Mouse (Mus musculus) left cerebral cortex, adult 2 months (tissue): ENCODE data around the gene Atp6ap1. TPM values are rescaled to one million over a fixed set of nuclear protein-coding genes. Genes with fewer than 3 reads are reported as not detected.

Source experiments
- DNase-seq, 2 experiments: peaks; one replicate each; pipeline ENCODE4 v3.0.0; 2021 to 2022; ENCODE audit warnings: low spot score in 2 of 2, mixed read lengths in 1 of 2; ENCODE audit errors: extremely low spot score in 1 of 2
- H3K27ac ChIP-seq: fragments of 200-600 bp; 2 replicates; pipeline ENCODE4 v1.8.1; 2022
- H3K4me3 ChIP-seq: fragments of 200-600 bp; 2 replicates; pipeline ENCODE4 v1.8.1; 2022
- CTCF ChIP-seq: fragments of 200-600 bp; IDR thresholded peaks from 2 replicates; pipeline ENCODE4 v1.8.1; 2022; ENCODE audit warnings: antibody characterized with exemption, mild to moderate bottlenecking, moderate library complexity
- intact Hi-C: fragments of 180-260 bp; cut with DNase I; formaldehyde crosslinking; loops from one replicate; pipeline ENCODE4 v1.15.1; 2025
- total RNA-seq, 2 experiments: library from RNA; stranded (reverse); gene quantifications; 2 replicates each; pipeline ENCODE4 v1.2.3; 2021

Gene Atp6ap1
- total RNA-seq, 2 experiments from 2014 or later: 320 to 341 TPM

GRCm38 (mm10) chrX:74273422-74274322, 23.2 kb upstream of the Atp6ap1 start:
- no peak for TF ChIP-seq CTCF
- Histone ChIP-seq H3K4me3 (no peak overlapping the region), H3K27ac (no peak overlapping the region)
- intact Hi-C loops: loop anchor here (10.0 kb wide), 1 partner anchor 309 kb away; the partner anchor contains the start of gene Hcfc1
- DNase-seq: no peak

GRCm38 (mm10) chrX:74277916-74278315, 19.0 kb upstream of the Atp6ap1 start:
- intact Hi-C loops: loop anchor here (10.0 kb wide), 1 partner anchor 313 kb away; the partner anchor contains the start of gene Hcfc1
- no peak overlapping the region for H3K4me3 ChIP-seq
- no peak for TF ChIP-seq CTCF
- DNase-seq: no peak
- no peak overlapping the region for H3K27ac ChIP-seq

DNA sequence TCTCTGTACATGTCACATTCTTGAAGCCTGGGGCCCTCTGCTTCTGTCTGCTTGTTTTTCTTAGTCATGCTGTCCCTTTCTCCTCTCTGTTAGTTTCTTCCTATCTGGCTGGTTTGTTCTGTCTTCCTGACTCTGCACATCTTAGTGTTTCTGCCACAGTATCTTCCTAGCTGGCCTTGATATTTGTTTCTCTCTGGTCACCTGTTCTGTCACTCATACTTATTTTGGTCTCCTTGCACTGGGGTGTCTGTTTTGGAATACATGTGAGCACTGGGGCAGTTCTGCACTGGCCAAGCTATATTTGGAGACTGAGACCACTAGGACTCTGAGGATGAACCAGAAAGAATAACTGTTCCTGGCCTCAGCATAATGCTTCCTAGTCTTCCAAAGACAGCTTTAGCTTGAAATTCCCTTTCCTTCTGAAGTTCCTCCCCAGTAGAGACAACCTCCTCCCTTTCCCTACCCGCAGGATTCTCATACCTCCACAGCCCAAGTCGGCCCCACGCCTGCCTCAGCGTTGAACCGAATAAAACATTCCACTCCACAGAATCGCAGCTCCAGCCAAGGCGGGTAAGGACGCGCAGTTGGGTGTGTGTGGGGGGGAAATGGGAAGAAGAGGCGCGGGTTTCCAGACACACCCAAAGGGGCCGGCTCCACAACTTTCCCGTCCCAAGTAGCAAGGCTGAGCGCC, 15.7 kb upstream of the Atp6ap1 start:
- TF ChIP-seq CTCF: no peak
- Histone ChIP-seq H3K27ac (no peak overlapping the region), H3K4me3 (peak overlapping the region; percentile 63)
- intact Hi-C loops: no loop called here
- DNase-seq: peak in 1 of 2 experiments; percentile 43

DNA sequence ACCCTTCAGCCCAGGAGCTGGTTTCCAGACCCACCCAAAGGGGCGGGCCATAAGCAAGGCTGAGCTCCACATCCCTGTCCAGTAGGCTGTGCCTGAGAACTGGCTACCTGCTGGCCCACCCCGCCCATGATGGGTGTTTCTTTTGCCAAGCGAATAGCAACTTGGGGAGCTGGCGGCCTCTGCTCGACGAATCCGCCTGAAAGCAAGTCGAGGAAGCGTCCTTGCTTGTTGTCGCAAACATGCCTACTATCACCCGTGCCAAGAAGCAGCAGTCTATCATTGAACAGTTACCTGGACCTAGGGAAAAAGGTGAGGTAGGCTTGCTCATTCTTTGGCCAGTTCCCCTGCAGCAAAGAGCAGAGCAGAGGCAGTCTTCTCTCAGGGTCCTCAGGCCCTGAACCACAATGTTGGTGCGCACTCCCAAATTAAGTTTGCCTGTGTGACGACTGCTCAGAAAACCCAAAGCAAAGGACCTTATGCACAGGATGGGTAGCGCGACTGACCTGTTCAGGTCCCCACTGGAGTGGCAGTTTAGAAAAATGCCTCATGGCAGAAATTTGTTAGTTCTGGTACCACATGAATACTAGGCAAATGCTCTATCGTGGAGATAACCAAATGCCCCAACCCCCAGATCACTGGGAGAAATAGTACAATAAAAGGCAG, 15.0 kb upstream of the Atp6ap1 start, which contains the start of the genes Taz and Dnase1l1:
Taz (plus strand) TSS at position 181 of the 663 bp plus-strand sequence.
Dnase1l1 (minus strand) TSS at position 606 of the 663 bp plus-strand sequence.
- Histone ChIP-seq H3K27ac (peak within 1 kb of the TSS; percentile 81), H3K4me3 (peak within 1 kb of the TSS; percentile 63)
- TF ChIP-seq CTCF: no peak
- intact Hi-C loops: loop anchor here (2.0 kb wide), 1 partner anchor 15 kb away; the partner anchor contains the start of gene Atp6ap1
- DNase-seq: peak in 1 of 2 experiments; percentile 54

- peak overlapping the region; percentile 63 for H3K4me3 ChIP-seq
- H3K27ac ChIP-seq: peak overlapping the region; percentile 81
- no peak for TF ChIP-seq CTCF
- peak; percentile 84 to 85 for DNase-seq
- intact Hi-C loops: loop anchor here (2.0 kb wide), 1 partner anchor 14 kb away; the partner anchor contains the start of gene Atp6ap1
Observed at GRCm38 (mm10) chrX:74282395-74283091, 14.4 kb upstream of the Atp6ap1 start.

DNA sequence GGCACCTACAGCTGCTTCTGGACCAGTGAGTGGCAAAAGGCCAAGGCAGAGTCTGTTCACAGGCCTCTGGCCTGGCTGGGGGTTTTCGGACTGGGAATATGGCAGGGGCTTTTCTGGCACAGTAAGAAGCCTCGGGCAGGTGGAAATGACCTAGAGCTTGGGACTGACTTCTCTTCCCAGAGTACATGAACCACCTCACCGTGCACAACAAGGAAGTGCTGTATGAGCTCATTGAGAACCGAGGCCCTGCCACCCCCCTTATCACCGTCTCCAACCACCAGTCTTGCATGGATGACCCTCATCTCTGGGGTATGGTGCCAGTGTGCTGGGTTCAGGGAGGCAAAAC, 13.8 kb upstream of the Atp6ap1 start:
- H3K4me3 ChIP-seq: peak overlapping the region; percentile 63
- DNase-seq: no peak
- H3K27ac ChIP-seq: peak overlapping the region; percentile 81
- intact Hi-C loops: loop anchor here (2.0 kb wide), 1 partner anchor 14 kb away; the partner anchor contains the start of gene Atp6ap1
- TF ChIP-seq CTCF: no peak

GRCm38 (mm10) chrX:74293431-74293830, 3.5 kb upstream of the Atp6ap1 start:
- Histone ChIP-seq H3K27ac (no peak overlapping the region), H3K4me3 (no peak overlapping the region)
- no peak for DNase-seq
- intact Hi-C loops: no loop called here
- no peak for TF ChIP-seq CTCF

GRCm38 (mm10) chrX:74298348-74298747, 1.5 kb downstream of the Atp6ap1 start:
- Histone ChIP-seq H3K27ac (no peak overlapping the region), H3K4me3 (no peak overlapping the region; the same call in 1 of the 2 replicates)
- intact Hi-C loops: no loop called here
- DNase-seq: no peak
- no peak for TF ChIP-seq CTCF

GRCm38 (mm10) chrX:74299721-74300120, 2.8 kb downstream of the Atp6ap1 start:
- DNase-seq: no peak
- TF ChIP-seq CTCF: no peak
- intact Hi-C loops: no loop called here
- Histone ChIP-seq H3K4me3 (no peak overlapping the region), H3K27ac (no peak overlapping the region)

DNA sequence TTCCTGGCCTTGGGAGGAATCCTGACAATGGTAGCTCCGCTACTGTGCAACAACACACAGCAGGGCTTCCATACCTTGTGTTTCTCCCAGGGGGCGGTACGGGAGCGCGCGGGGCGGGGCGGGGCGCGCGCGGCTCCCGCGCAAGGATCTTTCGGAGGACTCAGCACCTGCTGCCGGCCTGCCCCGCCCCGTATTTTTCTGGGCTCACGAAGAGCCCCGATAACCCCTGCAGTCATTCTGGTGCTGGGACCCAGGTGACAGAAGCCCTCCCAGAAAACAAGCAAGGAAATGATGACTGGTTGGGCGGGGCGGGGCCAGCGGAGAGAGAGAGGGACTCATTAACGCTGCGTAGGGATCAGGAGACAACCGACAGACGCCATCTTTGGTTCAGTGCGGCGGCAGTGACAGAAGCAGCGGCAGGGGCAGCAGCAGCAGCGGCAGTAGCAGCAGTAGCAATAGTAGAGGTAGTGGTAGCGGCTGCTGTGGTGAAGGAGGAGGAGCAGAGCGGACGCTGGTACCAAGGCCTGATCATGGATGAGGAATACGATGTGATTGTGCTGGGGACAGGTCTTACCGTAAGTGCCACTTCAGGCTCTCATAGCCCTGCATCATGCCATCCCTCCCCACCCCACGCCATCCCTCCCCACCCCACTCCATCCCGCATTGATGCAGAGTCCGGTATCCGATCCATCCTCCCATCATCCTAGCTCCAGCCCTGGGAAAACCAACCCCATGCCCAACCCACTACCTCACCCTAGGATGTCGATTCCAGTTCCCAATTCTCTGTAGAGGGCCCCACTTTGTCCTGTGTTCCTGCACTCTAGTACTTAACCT, 8.2 kb downstream of the Atp6ap1 start, which contains the start of gene Gdi1:
Gdi1 (plus strand) TSS at position 132 of the 834 bp plus-strand sequence.
- TF ChIP-seq CTCF: peak; percentile 38
- DNase-seq: peak; percentile 59 to 70
- Histone ChIP-seq H3K4me3 (peak within 1 kb of the TSS; percentile 59), H3K27ac (peak within 1 kb of the TSS; percentile 97)
- intact Hi-C loops: no loop called here
